Mouse (Mus musculus) forebrain, embryonic 14.5 days (tissue): ENCODE data around the gene Adgrg5. TPM values are rescaled to one million over a fixed set of nuclear protein-coding genes. Genes with fewer than 3 reads are reported as not detected.

Experiments
- ATAC-seq: fragments of 200-750 bp; cut with Nextera tagmentation; 2 replicates; pipeline ENCODE4 v1.8.0; 2017; ENCODE audit warnings: mild to moderate bottlenecking, moderate library complexity
- DNase-seq: peaks from one replicate; pipeline ENCODE4 v3.0.0-alpha.2; 2015; ENCODE audit warnings: low spot score
- H3K27ac ChIP-seq: fragments of 300-500 bp; sonication (generic); 2 replicates; pipeline ENCODE4 v1.5.1; 2014; ENCODE audit warnings: low read depth, mild to moderate bottlenecking, control low read depth, low read length, moderate library complexity
- H3K27me3 ChIP-seq: fragments of 300-500 bp; sonication (generic); replicated peaks from 2 replicates; pipeline ENCODE4 v1.6.1; 2014; ENCODE audit warnings: low read length, control low read depth, mixed read lengths; ENCODE audit not compliant: control insufficient read depth, insufficient read depth
- H3K36me3 ChIP-seq: fragments of 300-500 bp; sonication (generic); 2 replicates; pipeline ENCODE4 v1.6.1; 2014; ENCODE audit warnings: low read length, control low read depth; ENCODE audit not compliant: control insufficient read depth, insufficient read depth
- H3K4me1 ChIP-seq: fragments of 300-500 bp; sonication (generic); 2 replicates; pipeline ENCODE4 v1.6.1; 2014; ENCODE audit warnings: antibody characterized with exemption, low read length, control low read depth; ENCODE audit not compliant: control insufficient read depth, insufficient read depth
- H3K4me2 ChIP-seq: fragments of 300-500 bp; sonication (generic); 2 replicates; pipeline ENCODE4 v1.6.1; 2014; ENCODE audit warnings: mild to moderate bottlenecking, control low read depth, low read length
- H3K4me3 ChIP-seq: fragments of 300-500 bp; sonication (generic); 2 replicates; pipeline ENCODE4 v1.5.1; 2014; ENCODE audit warnings: low read depth, low read length, control low read depth
- H3K9ac ChIP-seq: fragments of 300-500 bp; sonication (generic); 2 replicates; pipeline ENCODE4 v1.6.1; 2014; ENCODE audit warnings: mild to moderate bottlenecking, low read length, control low read depth, moderate library complexity
- H3K9me3 ChIP-seq: fragments of 300-500 bp; sonication (generic); replicated peaks from 2 replicates; pipeline ENCODE4 v1.6.1; 2016; ENCODE audit warnings: low read length, control low read depth, mixed read lengths; ENCODE audit not compliant: control insufficient read depth
- WGBS: fragments of 180-500 bp; shearing (Covaris S2); extraction: QIAGEN DNeasy Blood & Tissue Kit; methylation state at CpG from one replicate; pipeline ENCODE4 v1.1.7; 2014; 5-methylcytosine and 5-hydroxymethylcytosine counted together
- polyA plus RNA-seq: library from polyadenylated mRNA; unstranded; fragments of >200 nt; fragmentation: Nextera tagmentation; extraction: Ambion mirVana; gene quantifications from 2 replicates; pipeline ENCODE4 v1.2.1, GENCODE M21; 2014

Gene Adgrg5
- polyA plus RNA-seq, 1 experiment from 2014 or later = not detected

- Histone ChIP-seq H3K27ac (no peak overlapping the region), H3K4me3 (no peak overlapping the region), H3K27me3 (no peaks in the 10 kb centered on the region), H3K9ac (no peak overlapping the region), H3K4me1 (no peaks in the 10 kb centered on the region), H3K36me3 (no peaks in the 10 kb centered on the region), H3K9me3 (no peaks in the 10 kb centered on the region), H3K4me2 (no peak overlapping the region)
- WGBS = 80% methylated on average over 10 of the region's 10 CpGs
- no peak for ATAC-seq
- DNase-seq = no peak
These were observed 41.3 kb downstream of the Adgrg5 start for GRCm38 (mm10) chr8:94964828-94965227.

- Histone ChIP-seq H3K36me3 (no peaks in the 10 kb centered on the region), H3K4me2 (no peak overlapping the region), H3K4me1 (no peaks in the 10 kb centered on the region), H3K27ac (no peak overlapping the region), H3K9me3 (no peaks in the 10 kb centered on the region), H3K27me3 (no peaks in the 10 kb centered on the region), H3K4me3 (no peak overlapping the region), H3K9ac (no peak overlapping the region)
- DNase-seq = peak; percentile 77
- ATAC-seq = no peak
- 19% methylated on average over 7 of the region's 7 CpGs for WGBS
These were observed 43.1 kb downstream of the Adgrg5 start for GRCm38 (mm10) chr8:94966578-94966977.

GRCm38 (mm10) chr8:94967071-94967470 lies 43.6 kb downstream of the Adgrg5 start:
- Histone ChIP-seq H3K4me2 (no peak overlapping the region), H3K36me3 (no peaks in the 10 kb centered on the region), H3K9me3 (no peaks in the 10 kb centered on the region), H3K4me3 (no peak overlapping the region), H3K9ac (no peak overlapping the region), H3K4me1 (no peaks in the 10 kb centered on the region), H3K27me3 (no peaks in the 10 kb centered on the region), H3K27ac (no peak overlapping the region)
- DNase-seq (no peak), ATAC-seq (no peak; the same call in 1 of the 2 replicates)
- 90% methylated on average over 4 of the region's 4 CpGs for WGBS

- Histone ChIP-seq H3K4me3 (no peak overlapping the region), H3K4me2 (no peak overlapping the region), H3K4me1 (no peaks in the 10 kb centered on the region), H3K27ac (no peak overlapping the region), H3K36me3 (no peaks in the 10 kb centered on the region), H3K9me3 (no peaks in the 10 kb centered on the region), H3K9ac (no peak overlapping the region), H3K27me3 (no peaks in the 10 kb centered on the region)
- peak; percentile 65 for ATAC-seq
- 42% methylated on average over 3 of the region's 3 CpGs for WGBS
- peak; percentile 67 for DNase-seq
These were observed 44.1 kb downstream of the Adgrg5 start for GRCm38 (mm10) chr8:94967554-94967953.

GRCm38 (mm10) chr8:94973270-94973669 lies 49.8 kb downstream of the Adgrg5 start:
- WGBS = 86% methylated on average over 9 of the region's 9 CpGs

GRCm38 (mm10) chr8:94973786-94974185 lies 50.3 kb downstream of the Adgrg5 start:
- no peaks in the 10 kb centered on the region for H3K9me3 ChIP-seq

More at GRCm38 (mm10) chr8:94973270-94973669, 49.8 kb downstream of the Adgrg5 start:
- Histone ChIP-seq H3K9ac (no peak overlapping the region), H3K27ac (no peak overlapping the region), H3K4me3 (no peak overlapping the region), H3K27me3 (no peaks in the 10 kb centered on the region), H3K4me1 (peaks cover 17% of the 10 kb centered on the region), H3K9me3 (no peaks in the 10 kb centered on the region), H3K4me2 (no peak overlapping the region), H3K36me3 (no peaks in the 10 kb centered on the region)
- DNase-seq (no peak), ATAC-seq (no peak)

GRCm38 (mm10) chr8:94974467-94975165 lies 51.1 kb downstream of the Adgrg5 start, which contains the start of gene Adgrg1:
TSS of gene Adgrg1 (plus strand) at chr8:94974751.
- ATAC-seq = no peak

More at GRCm38 (mm10) chr8:94973786-94974185, 50.3 kb downstream of the Adgrg5 start:
- no peak overlapping the region for H3K4me2 ChIP-seq
- H3K4me1 ChIP-seq = peaks cover 22% of the 10 kb centered on the region
- no peaks in the 10 kb centered on the region for H3K36me3 ChIP-seq
- no peak overlapping the region; the same call in 1 of the 2 replicates for H3K27ac ChIP-seq
- H3K9ac ChIP-seq = no peak overlapping the region
- no peak for DNase-seq
- 88% methylated on average over 9 of the region's 9 CpGs for WGBS
- no peak for ATAC-seq
- H3K4me3 ChIP-seq = no peak overlapping the region
- H3K27me3 ChIP-seq = no peaks in the 10 kb centered on the region

GRCm38 (mm10) chr8:94976651-94977417 lies 53.3 kb downstream of the Adgrg5 start:
- DNase-seq (no peak), ATAC-seq (no peak)
- Histone ChIP-seq H3K36me3 (no peaks in the 10 kb centered on the region), H3K4me2 (peak overlapping the region; percentile 18), H3K4me1 (peaks cover 27% of the 10 kb centered on the region), H3K9ac (peak overlapping the region; percentile 3; the same call in 1 of the 2 replicates), H3K27me3 (no peaks in the 10 kb centered on the region), H3K4me3 (no peak overlapping the region), H3K9me3 (no peaks in the 10 kb centered on the region), H3K27ac (no peak overlapping the region)
- WGBS = 24% methylated on average over 17 of the region's 17 CpGs

More at GRCm38 (mm10) chr8:94974467-94975165, 51.1 kb downstream of the Adgrg5 start, which contains the start of gene Adgrg1:
- H3K27ac ChIP-seq = no peak within 1 kb of the TSS; the same call in 1 of the 2 replicates
- H3K4me2 ChIP-seq = no peak within 1 kb of the TSS
- no peak within 1 kb of the TSS for H3K9ac ChIP-seq
- DNase-seq = no peak
- H3K4me1 ChIP-seq = peaks cover 22% of the 10 kb centered on the region
- no peak within 1 kb of the TSS for H3K4me3 ChIP-seq
- H3K9me3 ChIP-seq = no peaks in the 10 kb centered on the region
- WGBS = 50% methylated on average over 7 of the region's 7 CpGs
- H3K27me3 ChIP-seq = no peaks in the 10 kb centered on the region
- H3K36me3 ChIP-seq = no peaks in the 10 kb centered on the region
